Mouse (Mus musculus): ENCODE data around the gene Fam83b. TPM values are rescaled to one million over a fixed set of nuclear protein-coding genes. Genes with fewer than 3 reads are reported as not detected.

The Fam83b gene
- polyA plus RNA-seq, 1 experiment from 2014 or later, result 0.08 TPM

DNA sequence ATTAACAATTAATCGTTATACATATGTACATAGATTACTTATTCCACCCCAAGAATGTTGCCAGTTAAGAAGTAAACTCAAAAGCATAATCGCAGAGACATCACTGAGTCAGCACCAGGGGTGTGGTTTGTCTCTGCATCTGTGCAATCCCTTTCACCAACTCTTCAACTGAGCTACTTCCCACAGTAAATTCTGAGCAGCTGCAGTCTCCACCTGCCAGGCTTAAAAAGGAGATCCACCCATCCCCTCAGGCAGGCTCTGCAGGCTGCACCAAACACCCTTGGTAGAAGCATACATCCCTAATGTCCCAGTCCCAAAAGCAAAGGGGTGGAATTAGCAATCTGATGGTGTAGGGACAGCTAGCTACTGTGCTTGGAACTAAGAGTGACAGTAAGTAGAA, 1.3 kb downstream of the Fam83b start:
- 85% methylated on average over 2 of the region's 2 CpGs for WGBS
- peaks cover 4% of the 10 kb centered on the region for H3K4me1 ChIP-seq (ENCODE audit: control insufficient read depth, insufficient read depth, low read depth, low read length)
- no peak overlapping the region for H3K9ac ChIP-seq (ENCODE audit: low read depth, low read length)
- no peak for ATAC-seq
- H3K4me2 ChIP-seq (ENCODE audit: low read length), result no peak overlapping the region
- H3K27me3 ChIP-seq (replicated peaks; ENCODE audit: control insufficient read depth, insufficient read depth, low read length), result no peaks in the 10 kb centered on the region; the same call in 1 of the 2 replicates
- no peaks in the 10 kb centered on the region for H3K9me3 ChIP-seq (ENCODE audit: control insufficient read depth, low read length)
- no peak overlapping the region for H3K4me3 ChIP-seq (ENCODE audit: low read length)
- no peaks in the 10 kb centered on the region for H3K36me3 ChIP-seq (ENCODE audit: control insufficient read depth, insufficient read depth, low read length)
- H3K27ac ChIP-seq (ENCODE audit: low read depth, low read length), result no peak overlapping the region

DNA sequence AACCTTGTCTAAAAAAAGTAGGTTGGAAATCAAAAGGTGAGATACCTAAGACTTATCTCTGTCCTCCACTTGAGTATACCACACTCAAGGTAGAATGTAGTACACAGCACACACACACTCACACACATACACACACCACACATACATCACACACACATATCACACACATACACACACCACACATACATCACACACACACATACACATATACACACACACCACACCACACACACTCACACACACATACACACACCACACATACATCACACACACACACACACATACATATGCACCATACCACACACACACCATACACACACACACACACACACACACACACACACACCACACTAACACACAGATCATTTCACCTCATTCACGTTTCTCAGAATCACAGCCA, 2.8 kb downstream of the Fam83b start:
- Histone ChIP-seq H3K4me2 (ENCODE audit: low read length) (no peak overlapping the region), H3K4me3 (ENCODE audit: low read length) (no peak overlapping the region), H3K9me3 (ENCODE audit: control insufficient read depth, low read length) (no peaks in the 10 kb centered on the region), H3K27ac (ENCODE audit: low read depth, low read length) (no peak overlapping the region), H3K27me3 (replicated peaks; ENCODE audit: control insufficient read depth, insufficient read depth, low read length) (no peaks in the 10 kb centered on the region; the same call in 1 of the 2 replicates), H3K36me3 (ENCODE audit: control insufficient read depth, insufficient read depth, low read length) (no peaks in the 10 kb centered on the region), H3K9ac (ENCODE audit: low read depth, low read length) (no peak overlapping the region), H3K4me1 (ENCODE audit: control insufficient read depth, insufficient read depth, low read depth, low read length) (peaks cover 4% of the 10 kb centered on the region)
- no peak for ATAC-seq
- 89% methylated on average over 1 of the region's 1 CpGs for WGBS

DNA sequence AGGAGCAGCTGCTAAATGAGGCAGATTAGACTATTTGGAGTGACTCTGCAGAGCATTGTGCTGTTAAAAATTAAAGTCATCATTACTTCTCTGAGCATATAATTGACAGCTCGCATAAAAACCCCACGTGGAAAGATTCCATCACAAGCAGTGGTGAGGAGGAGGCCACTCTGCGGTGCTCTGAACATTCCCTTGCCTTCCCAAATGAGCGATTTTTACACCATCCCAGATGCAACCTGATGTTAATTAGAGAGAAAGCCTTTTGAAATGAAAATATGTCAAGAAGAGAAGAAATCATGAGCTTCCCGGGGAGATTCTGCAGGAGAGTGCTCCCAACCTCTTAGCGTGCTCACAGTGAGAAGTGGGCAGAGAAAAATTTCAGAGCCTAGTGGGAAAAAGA, 4.1 kb downstream of the Fam83b start:
- no peak overlapping the region for H3K4me2 ChIP-seq (ENCODE audit: low read length)
- H3K9ac ChIP-seq (ENCODE audit: low read depth, low read length), result no peak overlapping the region
- H3K27ac ChIP-seq (ENCODE audit: low read depth, low read length), result no peak overlapping the region
- peaks cover 4% of the 10 kb centered on the region for H3K4me1 ChIP-seq (ENCODE audit: control insufficient read depth, insufficient read depth, low read depth, low read length)
- H3K9me3 ChIP-seq (ENCODE audit: control insufficient read depth, low read length), result no peaks in the 10 kb centered on the region
- H3K27me3 ChIP-seq (replicated peaks; ENCODE audit: control insufficient read depth, insufficient read depth, low read length), result no peaks in the 10 kb centered on the region; the same call in 1 of the 2 replicates
- ATAC-seq, result peak; percentile 29
- no peak overlapping the region for H3K4me3 ChIP-seq (ENCODE audit: low read length)
- no peaks in the 10 kb centered on the region for H3K36me3 ChIP-seq (ENCODE audit: control insufficient read depth, insufficient read depth, low read length)
- 29% methylated on average over 6 of the region's 6 CpGs for WGBS

GRCm38 (mm10) chr9:76559240-76559639, 7.7 kb downstream of the Fam83b start:
- ATAC-seq, result no peak
- 94% methylated on average over 2 of the region's 2 CpGs for WGBS
- no peak overlapping the region for H3K4me2 ChIP-seq (ENCODE audit: low read length)

GRCm38 (mm10) chr9:76553758-76554157, 13.2 kb downstream of the Fam83b start:
- no peak for ATAC-seq
- H3K9ac ChIP-seq (ENCODE audit: low read depth, low read length), result no peak overlapping the region
- H3K27ac ChIP-seq (ENCODE audit: low read depth, low read length), result no peak overlapping the region
- H3K4me1 ChIP-seq (ENCODE audit: control insufficient read depth, insufficient read depth, low read depth, low read length), result no peaks in the 10 kb centered on the region
- H3K36me3 ChIP-seq (ENCODE audit: control insufficient read depth, insufficient read depth, low read length), result no peaks in the 10 kb centered on the region
- no peaks in the 10 kb centered on the region for H3K9me3 ChIP-seq (ENCODE audit: control insufficient read depth, low read length)
- no peaks in the 10 kb centered on the region for H3K27me3 ChIP-seq (replicated peaks; ENCODE audit: control insufficient read depth, insufficient read depth, low read length)
- WGBS, result 56% methylated on average over 2 of the region's 2 CpGs
- no peak overlapping the region for H3K4me3 ChIP-seq (ENCODE audit: low read length)
- no peak overlapping the region for H3K4me2 ChIP-seq (ENCODE audit: low read length)

More at GRCm38 (mm10) chr9:76559240-76559639, 7.7 kb downstream of the Fam83b start:
- H3K9me3 ChIP-seq (ENCODE audit: control insufficient read depth, low read length), result no peaks in the 10 kb centered on the region
- no peaks in the 10 kb centered on the region for H3K27me3 ChIP-seq (replicated peaks; ENCODE audit: control insufficient read depth, insufficient read depth, low read length)
- no peaks in the 10 kb centered on the region for H3K4me1 ChIP-seq (ENCODE audit: control insufficient read depth, insufficient read depth, low read depth, low read length)
- no peak overlapping the region for H3K27ac ChIP-seq (ENCODE audit: low read depth, low read length)
- no peaks in the 10 kb centered on the region for H3K36me3 ChIP-seq (ENCODE audit: control insufficient read depth, insufficient read depth, low read length)
- H3K4me3 ChIP-seq (ENCODE audit: low read length), result no peak overlapping the region
- no peak overlapping the region for H3K9ac ChIP-seq (ENCODE audit: low read depth, low read length)

GRCm38 (mm10) chr9:76553115-76553514, 13.8 kb downstream of the Fam83b start:
- no peaks in the 10 kb centered on the region for H3K4me1 ChIP-seq (ENCODE audit: control insufficient read depth, insufficient read depth, low read depth, low read length)
- H3K9me3 ChIP-seq (ENCODE audit: control insufficient read depth, low read length), result no peaks in the 10 kb centered on the region
- H3K36me3 ChIP-seq (ENCODE audit: control insufficient read depth, insufficient read depth, low read length), result no peaks in the 10 kb centered on the region
- H3K4me3 ChIP-seq (ENCODE audit: low read length), result no peak overlapping the region
- no peak for ATAC-seq
- no peak overlapping the region for H3K27ac ChIP-seq (ENCODE audit: low read depth, low read length)
- no peak overlapping the region for H3K9ac ChIP-seq (ENCODE audit: low read depth, low read length)
- no peaks in the 10 kb centered on the region for H3K27me3 ChIP-seq (replicated peaks; ENCODE audit: control insufficient read depth, insufficient read depth, low read length)
- 79% methylated on average over 1 of the region's 1 CpGs for WGBS
- H3K4me2 ChIP-seq (ENCODE audit: low read length), result no peak overlapping the region

DNA sequence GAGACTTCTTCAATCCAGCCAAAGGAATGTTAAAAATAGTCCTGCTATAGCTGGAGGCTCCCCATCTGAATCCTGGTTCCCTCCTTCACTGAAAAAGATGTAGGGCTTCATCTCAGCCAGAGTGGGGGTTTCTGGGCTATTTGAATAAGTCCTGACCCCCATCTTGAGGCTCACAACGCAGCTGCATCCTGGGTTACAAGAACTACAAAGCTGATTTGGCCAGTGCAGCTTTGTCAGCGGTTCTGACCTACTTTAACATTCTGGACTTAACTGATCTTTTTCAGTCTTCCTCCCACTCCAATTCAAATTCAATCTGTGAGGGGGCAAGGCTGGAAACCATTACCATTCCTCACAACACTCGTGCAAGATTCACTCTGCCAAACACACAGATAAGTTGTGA, 20.2 kb downstream of the Fam83b start:
- WGBS, result 40% methylated on average over 3 of the region's 3 CpGs
- no peaks in the 10 kb centered on the region for H3K4me1 ChIP-seq (ENCODE audit: control insufficient read depth, insufficient read depth, low read depth, low read length)
- H3K27ac ChIP-seq (ENCODE audit: low read depth, low read length), result no peak overlapping the region
- H3K36me3 ChIP-seq (ENCODE audit: control insufficient read depth, insufficient read depth, low read length), result no peaks in the 10 kb centered on the region
- no peak overlapping the region for H3K4me2 ChIP-seq (ENCODE audit: low read length)
- H3K9me3 ChIP-seq (ENCODE audit: control insufficient read depth, low read length), result no peaks in the 10 kb centered on the region
- H3K4me3 ChIP-seq (ENCODE audit: low read length), result no peak overlapping the region
- ATAC-seq, result peak; percentile 73
- no peak overlapping the region for H3K9ac ChIP-seq (ENCODE audit: low read depth, low read length)
- no peaks in the 10 kb centered on the region for H3K27me3 ChIP-seq (replicated peaks; ENCODE audit: control insufficient read depth, insufficient read depth, low read length)

DNA sequence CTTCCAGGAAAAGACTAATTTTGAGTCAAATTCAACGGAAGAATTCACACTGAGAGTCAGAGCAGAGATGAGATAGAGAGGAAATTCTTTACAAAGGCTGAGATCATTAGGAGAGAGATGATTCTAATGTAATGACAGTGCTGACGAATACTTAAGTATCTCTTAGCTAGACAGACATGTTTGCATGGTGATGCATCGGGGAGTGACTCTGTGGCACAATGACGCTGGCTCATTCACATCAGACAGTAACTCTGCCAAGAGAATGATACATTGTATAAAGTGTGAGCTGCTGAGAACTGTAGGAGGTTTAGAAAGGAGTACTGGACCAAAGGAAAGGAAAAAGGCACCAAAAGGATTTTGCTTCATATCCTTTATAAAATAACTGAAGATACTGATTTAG, 26.2 kb downstream of the Fam83b start:
- Histone ChIP-seq H3K4me1 (ENCODE audit: control insufficient read depth, insufficient read depth, low read depth, low read length) (no peaks in the 10 kb centered on the region), H3K4me2 (ENCODE audit: low read length) (no peak overlapping the region), H3K9ac (ENCODE audit: low read depth, low read length) (no peak overlapping the region), H3K9me3 (ENCODE audit: control insufficient read depth, low read length) (no peaks in the 10 kb centered on the region), H3K36me3 (ENCODE audit: control insufficient read depth, insufficient read depth, low read length) (no peaks in the 10 kb centered on the region), H3K27me3 (replicated peaks; ENCODE audit: control insufficient read depth, insufficient read depth, low read length) (no peaks in the 10 kb centered on the region), H3K27ac (ENCODE audit: low read depth, low read length) (no peak overlapping the region), H3K4me3 (ENCODE audit: low read length) (no peak overlapping the region)
- ATAC-seq, result no peak
- WGBS, result 56% methylated on average over 4 of the region's 4 CpGs

DNA sequence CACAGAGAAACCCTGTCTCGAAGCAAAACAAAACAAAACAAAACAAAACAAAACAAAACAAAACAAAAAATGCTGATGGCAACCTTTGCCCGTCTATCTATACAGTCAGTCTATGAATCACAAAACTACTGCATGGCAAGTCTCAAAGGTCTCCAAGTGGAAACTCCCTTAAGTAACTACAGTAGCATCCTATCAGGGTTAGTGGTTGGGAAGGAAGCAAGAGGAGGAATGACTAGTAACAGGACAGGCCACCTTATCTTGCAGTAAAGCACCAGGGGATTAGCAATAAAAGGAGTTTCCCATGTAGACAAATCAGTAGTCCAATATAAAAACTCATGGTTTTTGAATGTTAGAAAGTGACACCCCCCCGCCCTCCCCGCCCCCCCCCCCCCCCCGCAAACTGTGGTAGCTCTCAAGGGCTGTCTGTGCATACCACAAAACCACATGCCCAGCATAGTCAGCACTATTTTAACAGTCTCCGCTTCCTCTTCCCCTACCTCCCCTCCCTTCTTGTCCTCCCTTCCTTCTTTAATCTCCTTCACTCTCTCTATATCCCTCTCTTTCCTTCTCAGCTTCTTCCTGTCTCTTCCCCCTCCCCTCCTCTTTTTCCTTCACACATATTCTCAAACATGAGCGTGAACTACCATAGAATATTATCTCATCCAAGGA, 26.8 kb downstream of the Fam83b start:
- Histone ChIP-seq H3K9me3 (ENCODE audit: control insufficient read depth, low read length) (no peaks in the 10 kb centered on the region), H3K4me3 (ENCODE audit: low read length) (no peak overlapping the region), H3K4me1 (ENCODE audit: control insufficient read depth, insufficient read depth, low read depth, low read length) (no peaks in the 10 kb centered on the region), H3K27ac (ENCODE audit: low read depth, low read length) (no peak overlapping the region), H3K4me2 (ENCODE audit: low read length) (no peak overlapping the region), H3K9ac (ENCODE audit: low read depth, low read length) (no peak overlapping the region), H3K27me3 (replicated peaks; ENCODE audit: control insufficient read depth, insufficient read depth, low read length) (no peaks in the 10 kb centered on the region), H3K36me3 (ENCODE audit: control insufficient read depth, insufficient read depth, low read length) (no peaks in the 10 kb centered on the region)
- 79% methylated on average over 7 of the region's 7 CpGs for WGBS
- ATAC-seq, result no peak

Measured in hindbrain, embryonic 16.5 days (tissue).